Mouse (Mus musculus) bone marrow, adult 2 months (tissue): ENCODE data around the gene Ctns.

Experiments
- CTCF ChIP-seq: fragments of 200-500 bp; IDR thresholded peaks from 2 replicates; pipeline ENCODE4 v1.5.1; 2011; ENCODE audit warnings: low read length, control low read depth; ENCODE audit not compliant: control insufficient read depth, insufficient read depth
- POLR2A ChIP-seq: fragments of 200-500 bp; IDR thresholded peaks from 2 replicates; pipeline ENCODE4 v1.6.1; 2011; ENCODE audit warnings: low read depth, mild to moderate bottlenecking, control low read depth, low read length, borderline replicate concordance; ENCODE audit not compliant: control insufficient read depth

DNA sequence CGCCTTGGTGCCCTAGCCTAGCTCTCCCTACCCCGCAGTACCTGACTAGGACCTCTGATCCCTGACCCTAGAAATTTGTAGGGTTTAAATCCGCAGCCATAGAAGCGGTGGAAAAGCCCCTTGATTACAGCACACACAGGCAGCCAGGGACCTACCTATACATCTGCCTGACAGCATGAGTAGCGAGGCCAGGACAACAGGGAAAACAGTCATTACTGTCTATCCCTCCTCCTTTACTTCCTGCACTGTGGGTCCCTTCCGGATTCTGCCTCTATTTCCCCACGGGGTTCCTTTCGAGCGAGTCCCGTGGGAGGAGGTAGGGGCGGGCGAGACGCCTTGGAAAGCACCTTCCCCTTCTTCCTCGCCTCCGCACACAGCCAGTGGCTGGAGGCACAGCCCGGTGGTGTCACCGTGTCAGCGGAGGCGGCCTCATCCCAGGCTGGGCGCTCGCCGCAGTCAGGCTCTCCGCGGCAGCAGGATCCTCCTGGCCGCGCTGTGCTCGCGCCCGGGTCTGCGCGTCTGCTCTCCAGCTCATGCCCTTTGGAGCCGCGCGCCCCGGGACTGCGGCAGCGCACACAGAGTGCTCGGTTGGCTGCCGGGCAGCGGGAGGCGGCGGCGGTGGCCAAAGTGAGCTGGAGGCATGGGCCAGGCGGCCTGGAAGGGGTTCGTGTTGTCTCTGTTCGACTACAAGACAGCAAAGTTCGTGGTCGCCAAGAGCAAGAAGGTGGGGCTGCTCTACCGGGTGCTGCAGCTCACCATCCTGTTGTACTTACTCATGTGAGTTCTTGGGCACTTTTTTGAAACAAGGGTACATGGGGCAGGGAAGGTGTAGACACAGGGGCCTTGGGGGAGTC lies 38.7 kb downstream of the Ctns start, which contains the start of gene P2rx5:
- TF ChIP-seq POLR2A, result no peak
- no peak for TF ChIP-seq CTCF
